Mouse (Mus musculus): Measurements from ENCODE around the gene Eno3. TPM values are rescaled to one million over a fixed set of nuclear protein-coding genes. Genes with fewer than 3 reads are reported as not detected.

Gene Eno3
- total RNA-seq, 1 experiment from 2014 or later = 14.9 TPM

Small RNA genes lying within 50 kb of the gene (microRNA-seq; reads per million reads assigned to microRNA genes)
- gene Mir6925 = 0.43 to 1.9 reads per million in 2 experiments

Other genes with a start within 250 kb of the Eno3 start
- gene Pelp1, start 247.2 kb upstream of the Eno3 start, total RNA-seq (2021) = 23.2 and 28.9 TPM in 2 replicates
- gene Arrb2, start 224.6 kb upstream of the Eno3 start, total RNA-seq (2021) = 17.5 and 32.6 TPM in 2 replicates
- gene Med11, start 205.3 kb upstream of the Eno3 start, total RNA-seq (2021) = 18.1 and 23.3 TPM in 2 replicates
- gene Zmynd15, start 197.8 kb upstream of the Eno3 start, total RNA-seq (2021) = 1.3 and 1.5 TPM in 2 replicates
- 4.0 and 6.0 TPM in 2 replicates for gene Cxcl16, start 197.2 kb upstream of the Eno3 start, total RNA-seq (2021)
- not detected in 2 replicates for gene Tm4sf5, start 152.0 kb upstream of the Eno3 start, total RNA-seq (2021)
- gene Vmo1, start 142.6 kb upstream of the Eno3 start, total RNA-seq (2021) = not detected in 2 replicates
- gene Gltpd2, start 138.0 kb upstream of the Eno3 start, total RNA-seq (2021) = 0.45 and 7.9 TPM in 2 replicates
- gene Psmb6, start 131.8 kb upstream of the Eno3 start, total RNA-seq (2021) = 233 and 258 TPM in 2 replicates
- not detected in 2 replicates for gene Gm40193, start 124.3 kb upstream of the Eno3 start, total RNA-seq (2021)
- gene Pld2, start 117.1 kb upstream of the Eno3 start, total RNA-seq (2021) = 8.5 and 10.9 TPM in 2 replicates
- 52.5 and 58.5 TPM in 2 replicates for gene Mink1, start 94.3 kb upstream of the Eno3 start, total RNA-seq (2021)
- not detected in 2 replicates for gene 4930544D05Rik, start 41.4 kb upstream of the Eno3 start, total RNA-seq (2021)
- not detected in 2 replicates for gene Chrne, start 38.0 kb upstream of the Eno3 start, total RNA-seq (2021)
- 0.49 and 0.56 TPM in 2 replicates for gene Gp1ba, start 18.1 kb upstream of the Eno3 start, total RNA-seq (2021)
- gene Rnf167, start 10.0 kb upstream of the Eno3 start, total RNA-seq (2021) = 69.6 and 88.5 TPM in 2 replicates
- 175 and 184 TPM in 2 replicates for gene Slc25a11, start 9.7 kb upstream of the Eno3 start, total RNA-seq (2021)
- gene Pfn1, start 2.6 kb upstream of the Eno3 start, total RNA-seq (2021) = 807 and 918 TPM in 2 replicates
- 72.5 and 77.1 TPM in 2 replicates for gene Spag7, start 12.2 kb downstream of the Eno3 start, total RNA-seq (2021)
- 38.8 and 41.8 TPM in 2 replicates for gene Camta2, start 30.9 kb downstream of the Eno3 start, total RNA-seq (2021)
- 15.2 and 15.8 TPM in 2 replicates for gene Inca1, start 43.0 kb downstream of the Eno3 start, total RNA-seq (2021)
- gene Kif1c, start 43.3 kb downstream of the Eno3 start, total RNA-seq (2021) = 154 and 159 TPM in 2 replicates
- 8.7 and 10.3 TPM in 2 replicates for gene Zfp3, start 107.0 kb downstream of the Eno3 start, total RNA-seq (2021)
- 0.41 and 1.2 TPM in 2 replicates for gene Scimp, start 155.4 kb downstream of the Eno3 start, total RNA-seq (2021)
- 97.4 and 109 TPM in 2 replicates for gene Rabep1, start 187.6 kb downstream of the Eno3 start, total RNA-seq (2021)